Mouse (Mus musculus) bone marrow, adult 2 months (tissue): Measurements from ENCODE around the gene Robo1. TPM values are rescaled to one million over a fixed set of nuclear protein-coding genes. Genes with fewer than 3 reads are reported as not detected.

Experiments
- H3K27ac ChIP-seq: fragments of 200-500 bp; 2 replicates; pipeline ENCODE4 v1.5.1; 2012; ENCODE audit warnings: low read depth, mild to moderate bottlenecking, control low read depth, inconsistent platforms, low read length; ENCODE audit not compliant: control insufficient read depth, poor library complexity, insufficient read depth
- H3K4me1 ChIP-seq: fragments of 200-500 bp; 2 replicates; pipeline ENCODE4 v1.6.1; 2011; ENCODE audit warnings: low read length; ENCODE audit not compliant: control insufficient read depth, insufficient read depth
- H3K4me3 ChIP-seq: fragments of 200-500 bp; replicated peaks from 2 replicates; pipeline ENCODE3; 2011; ENCODE audit warnings: mild to moderate bottlenecking, low read depth, low read length, control low read depth; ENCODE audit not compliant: control insufficient read depth
- CTCF ChIP-seq: fragments of 200-500 bp; IDR thresholded peaks from 2 replicates; pipeline ENCODE4 v1.5.1; 2011; ENCODE audit warnings: low read length, control low read depth; ENCODE audit not compliant: control insufficient read depth, insufficient read depth
- POLR2A ChIP-seq: fragments of 200-500 bp; IDR thresholded peaks from 2 replicates; pipeline ENCODE4 v1.6.1; 2011; ENCODE audit warnings: low read depth, mild to moderate bottlenecking, control low read depth, low read length, borderline replicate concordance; ENCODE audit not compliant: control insufficient read depth
- WGBS: fragments of 180-500 bp; shearing (Covaris S2); methylation state at CpG from one replicate; pipeline ENCODE4 v1.1.7; 2018; 5-methylcytosine and 5-hydroxymethylcytosine counted together
- polyA plus RNA-seq: library from polyadenylated mRNA; stranded (reverse); fragments of >200 nt; gene quantifications from 2 replicates; pipeline ENCODE4 v1.2.4, GENCODE M21; 2011; ENCODE audit warnings: low replicate concordance; ENCODE audit not compliant: missing spikeins, insufficient read depth, insufficient read length

Robo1 gene
- polyA plus RNA-seq, 1 experiment: 9.0 TPM

- Histone ChIP-seq H3K4me3 (no peak overlapping the region), H3K27ac (no peak overlapping the region), H3K4me1 (no peaks in the 10 kb centered on the region)
- WGBS: 6% methylated on average over 5 of the region's 5 CpGs
- TF ChIP-seq CTCF (no peak), POLR2A (no peak)
These were observed 357.3 kb downstream of the Robo1 start for GRCm38 (mm10) chr16:72665454-72665853.

DNA sequence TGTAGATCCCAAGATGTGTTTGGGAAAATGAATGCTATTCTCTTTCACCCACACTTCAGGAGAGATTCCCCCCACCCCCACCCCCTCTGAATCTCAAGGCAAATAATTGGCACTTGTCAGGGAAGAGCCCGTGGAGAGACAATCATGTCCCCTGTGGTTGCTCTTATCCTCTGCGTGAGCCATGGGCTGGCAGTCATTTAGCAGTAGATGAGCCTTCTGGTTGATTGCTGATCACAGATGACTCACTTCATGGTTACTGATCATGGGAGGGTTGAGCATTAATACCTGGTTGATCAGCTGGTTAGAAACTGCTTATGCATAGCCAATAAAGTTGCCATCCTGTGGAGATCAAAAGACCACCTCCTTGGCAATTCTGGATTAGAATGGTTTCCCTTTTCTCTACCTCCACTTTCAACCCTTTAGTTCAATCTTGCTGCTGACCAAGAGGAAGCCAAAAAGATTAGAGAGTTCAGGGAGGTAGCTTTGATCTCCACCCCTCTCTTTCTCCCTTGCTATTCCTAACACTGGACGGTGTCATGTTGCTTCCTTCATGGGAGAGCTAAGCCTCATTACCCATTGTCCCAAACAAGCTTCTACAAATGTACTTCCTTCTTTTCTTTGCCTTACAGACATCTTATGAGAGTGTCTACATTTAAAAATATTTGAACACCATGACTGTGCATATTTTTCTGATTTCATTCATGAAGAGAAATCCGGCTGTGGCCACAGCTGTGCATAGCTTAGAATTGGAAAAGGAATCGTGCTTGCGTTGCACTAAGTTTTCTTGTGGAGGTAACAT lies 362.3 kb downstream of the Robo1 start:
- Histone ChIP-seq H3K4me3 (no peak overlapping the region), H3K27ac (no peak overlapping the region), H3K4me1 (no peaks in the 10 kb centered on the region)
- no peak for TF ChIP-seq POLR2A
- no peak for TF ChIP-seq CTCF
- 20% methylated on average over 6 of the region's 6 CpGs for WGBS

GRCm38 (mm10) chr16:72677234-72677633 lies 369.1 kb downstream of the Robo1 start:
- no peak overlapping the region for H3K4me3 ChIP-seq
- no peak for TF ChIP-seq CTCF
- TF ChIP-seq POLR2A: no peak
- H3K4me1 ChIP-seq: no peaks in the 10 kb centered on the region
- no peak overlapping the region for H3K27ac ChIP-seq
- WGBS: 82% methylated on average over 5 of the region's 5 CpGs

GRCm38 (mm10) chr16:72678450-72678849 lies 370.3 kb downstream of the Robo1 start:
- no peak overlapping the region for H3K27ac ChIP-seq
- H3K4me1 ChIP-seq: no peaks in the 10 kb centered on the region
- no peak overlapping the region for H3K4me3 ChIP-seq
- TF ChIP-seq CTCF: no peak
- TF ChIP-seq POLR2A: no peak
- WGBS: 82% methylated on average over 13 of the region's 13 CpGs

DNA sequence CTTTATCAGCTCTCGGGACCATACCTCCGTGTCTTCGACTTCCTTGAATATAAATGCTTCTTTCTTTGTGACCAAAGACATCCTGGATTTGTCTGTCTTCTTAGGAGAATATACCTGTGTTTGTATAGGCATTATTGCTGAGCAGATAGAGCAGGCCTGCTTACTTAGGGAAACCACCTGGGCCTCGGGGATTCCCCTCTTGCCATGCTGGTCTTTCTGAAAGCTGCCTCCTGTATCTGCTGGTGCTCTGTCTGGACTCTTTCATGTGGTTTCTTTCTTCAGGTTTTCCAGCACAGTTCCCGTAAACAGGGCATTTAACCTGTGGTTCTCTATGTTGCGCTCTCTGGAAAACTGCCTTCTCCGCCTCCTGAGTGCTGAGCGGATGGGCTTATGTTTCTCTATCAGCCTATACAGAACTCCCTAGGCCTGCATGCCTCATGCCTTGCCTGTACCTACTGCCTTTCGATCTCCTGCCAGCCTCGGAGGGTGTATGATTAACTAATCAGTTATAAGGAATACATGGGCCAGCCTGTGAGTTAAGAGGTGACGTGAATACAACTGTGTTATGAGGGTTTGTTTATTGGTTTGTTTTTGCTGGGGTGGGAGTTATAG lies 370.9 kb downstream of the Robo1 start:
- WGBS: 79% methylated on average over 11 of the region's 11 CpGs
- Histone ChIP-seq H3K27ac (no peak overlapping the region), H3K4me3 (no peak overlapping the region), H3K4me1 (no peaks in the 10 kb centered on the region)
- no peak for TF ChIP-seq POLR2A
- TF ChIP-seq CTCF: no peak

DNA sequence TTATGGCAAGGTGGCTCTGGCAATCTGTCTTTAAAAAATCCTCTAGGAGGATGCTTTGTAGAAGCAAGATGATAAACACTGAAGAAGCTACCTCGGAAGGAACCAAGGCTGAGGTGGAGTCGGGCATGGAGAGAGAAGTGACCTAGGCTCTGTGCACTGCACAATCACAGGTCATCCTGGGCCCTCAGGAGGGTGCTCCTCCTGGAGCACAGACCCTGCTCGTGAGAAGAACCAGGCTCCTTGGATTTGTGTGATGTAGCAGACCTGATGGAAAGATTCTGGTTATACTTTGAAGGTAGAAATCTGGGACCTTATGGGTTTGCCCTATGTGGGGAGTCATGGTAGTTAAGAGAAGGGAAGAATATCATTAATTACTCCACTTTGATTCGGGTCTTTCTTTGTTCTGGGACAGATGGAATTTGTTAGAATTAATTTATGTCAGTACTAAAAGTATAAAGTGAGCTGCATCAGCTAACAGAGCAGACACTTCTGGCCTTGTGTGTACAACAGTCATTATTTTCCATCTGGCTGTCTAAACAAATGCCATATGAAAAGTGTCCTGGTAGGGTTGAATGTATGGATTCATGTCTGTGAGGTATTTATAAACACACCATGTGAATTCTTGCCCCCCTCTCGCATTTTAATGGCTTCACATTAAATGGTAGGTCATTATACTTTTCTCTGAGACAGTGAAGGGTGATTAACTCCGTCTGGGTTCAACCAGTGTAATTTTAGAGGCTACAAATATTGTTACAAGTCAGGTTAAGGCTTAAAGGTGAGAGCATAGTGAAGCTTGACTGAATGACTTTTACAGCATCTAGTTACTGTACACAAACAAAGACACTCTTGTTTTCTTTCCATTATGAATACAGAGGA lies 377.7 kb downstream of the Robo1 start:
- Histone ChIP-seq H3K27ac (no peak overlapping the region), H3K4me3 (no peak overlapping the region), H3K4me1 (no peaks in the 10 kb centered on the region)
- TF ChIP-seq POLR2A (no peak), CTCF (no peak)
- WGBS: 69% methylated on average over 6 of the region's 6 CpGs

DNA sequence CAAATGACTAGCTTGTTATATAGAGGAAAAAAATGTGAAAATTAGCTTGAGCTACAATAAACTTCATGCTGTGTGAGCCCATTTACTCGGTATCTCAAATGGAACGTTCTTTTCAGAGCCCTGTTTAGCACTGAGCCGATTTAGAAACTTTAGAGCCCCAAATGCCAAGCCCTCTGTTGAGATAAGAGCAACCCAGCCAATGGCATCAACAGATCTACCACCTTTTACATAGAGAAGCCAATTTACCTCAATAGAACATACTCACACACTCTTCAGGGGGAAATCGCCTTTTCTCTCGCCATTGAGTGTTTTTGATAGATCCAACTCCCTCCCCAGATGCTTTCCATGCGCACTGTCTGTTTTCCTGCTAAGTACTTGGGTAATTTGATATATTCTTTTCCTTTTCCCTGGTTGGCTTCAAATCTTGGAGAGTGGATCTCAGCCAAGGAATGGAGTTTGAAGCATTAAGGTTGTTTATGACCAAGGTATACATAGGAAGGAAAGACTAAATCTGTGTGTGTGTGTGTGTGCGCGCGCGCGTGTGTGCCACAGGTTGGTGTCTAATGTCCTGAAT lies 378.5 kb downstream of the Robo1 start:
- no peak for TF ChIP-seq POLR2A
- no peak for TF ChIP-seq CTCF
- 86% methylated on average over 11 of the region's 11 CpGs for WGBS
- no peak overlapping the region for H3K27ac ChIP-seq
- no peak overlapping the region for H3K4me3 ChIP-seq
- no peaks in the 10 kb centered on the region for H3K4me1 ChIP-seq

DNA sequence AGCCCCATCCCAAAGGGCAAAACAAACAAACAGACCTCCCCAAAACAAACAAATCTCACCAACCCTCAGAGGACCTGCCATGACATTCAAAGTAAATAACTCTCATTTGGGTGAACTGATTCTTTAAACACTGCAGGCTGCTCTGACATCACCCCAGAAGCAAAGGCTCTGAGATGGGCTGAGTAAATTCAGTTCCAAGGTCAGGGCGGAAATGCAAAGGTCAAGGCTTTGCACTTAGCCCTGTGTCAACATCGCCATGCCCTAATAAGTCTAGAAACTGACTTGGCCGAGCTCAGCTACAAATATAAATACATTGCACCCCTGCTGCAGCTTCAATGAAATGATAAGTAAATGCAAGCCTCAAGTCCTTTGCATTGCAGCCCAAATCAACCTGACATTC lies 379.5 kb downstream of the Robo1 start:
- Histone ChIP-seq H3K4me3 (no peak overlapping the region), H3K27ac (no peak overlapping the region), H3K4me1 (no peaks in the 10 kb centered on the region)
- 76% methylated on average over 3 of the region's 3 CpGs for WGBS
- no peak for TF ChIP-seq CTCF
- no peak for TF ChIP-seq POLR2A
